Mouse (Mus musculus) neural tube, embryonic 13.5 days (tissue): ENCODE measurements around the gene Sell. TPM values are rescaled to one million over a fixed set of nuclear protein-coding genes. Genes with fewer than 3 reads are reported as not detected.
"Not testable (repeated sequence)": the region's sequence is repeated elsewhere in the genome, so short reads cannot be mapped to it uniquely, and the experiment has no call there.

Experiments used
- ATAC-seq: fragments of 200-750 bp; cut with Nextera tagmentation; 2 replicates; pipeline ENCODE4 v1.8.0; 2017; ENCODE audit warnings: low read depth, mild to moderate bottlenecking, moderate TSS enrichment, moderate library complexity
- H3K27ac ChIP-seq: fragments of 300-500 bp; sonication (generic); replicated peaks from 2 replicates; pipeline ENCODE4 v1.5.1; 2015; ENCODE audit warnings: moderate library complexity, mild to moderate bottlenecking, inconsistent platforms
- H3K27me3 ChIP-seq: fragments of 300-500 bp; sonication (generic); 2 replicates; pipeline ENCODE4 v1.6.1; 2015; ENCODE audit warnings: mild to moderate bottlenecking, inconsistent platforms
- H3K36me3 ChIP-seq: fragments of 300-500 bp; sonication (generic); 2 replicates; pipeline ENCODE4 v1.6.1; 2015; ENCODE audit warnings: mild to moderate bottlenecking, inconsistent platforms
- H3K4me1 ChIP-seq: fragments of 300-500 bp; sonication (generic); replicated peaks from 2 replicates; pipeline ENCODE4 v1.6.1; 2015; ENCODE audit warnings: inconsistent platforms
- H3K4me2 ChIP-seq: fragments of 300-500 bp; sonication (generic); 2 replicates; pipeline ENCODE4 v1.6.1; 2015; ENCODE audit warnings: inconsistent platforms, mild to moderate bottlenecking, moderate library complexity
- H3K4me3 ChIP-seq: fragments of 300-500 bp; sonication (generic); 2 replicates; pipeline ENCODE4 v1.5.1; 2015; ENCODE audit warnings: mild to moderate bottlenecking, inconsistent platforms
- H3K9ac ChIP-seq: fragments of 300-500 bp; sonication (generic); 2 replicates; pipeline ENCODE4 v1.6.1; 2015; ENCODE audit warnings: moderate library complexity, mild to moderate bottlenecking, inconsistent platforms
- H3K9me3 ChIP-seq: fragments of 300-500 bp; sonication (generic); 2 replicates; pipeline ENCODE4 v1.6.1; 2016; ENCODE audit warnings: inconsistent platforms
- WGBS: fragments of 180-500 bp; shearing (Covaris S2); methylation state at CpG from one replicate; pipeline ENCODE4 v1.1.7; 2015; 5-methylcytosine and 5-hydroxymethylcytosine counted together
- polyA plus RNA-seq: library from polyadenylated mRNA; unstranded; fragments of >200 nt; fragmentation: Nextera tagmentation; extraction: Ambion mirVana; gene quantifications from 2 replicates; pipeline ENCODE4 v1.2.1, GENCODE M21; 2015

Gene Sell
- polyA plus RNA-seq = 0.17 and 0.36 TPM in 2 replicates

DNA sequence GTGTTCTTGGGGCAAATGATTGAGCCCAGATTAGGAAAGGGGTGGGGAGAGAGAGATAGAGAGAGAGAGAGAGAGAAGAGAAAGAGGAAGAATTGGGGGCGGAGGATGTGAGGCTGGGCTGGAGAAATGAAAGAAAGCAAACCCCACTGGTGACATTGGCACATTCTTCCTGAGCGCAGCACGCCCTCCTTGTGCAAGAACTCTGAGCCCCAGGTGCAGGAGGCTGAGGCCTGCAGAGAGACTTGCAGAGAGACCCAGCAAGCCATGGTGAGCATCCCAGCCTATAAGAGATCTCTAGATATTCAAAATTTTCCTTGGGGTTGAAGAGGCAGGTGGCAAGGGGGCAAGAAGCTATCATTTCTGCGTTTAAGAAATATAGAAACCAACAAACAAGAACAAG is at the start of gene Sell:
Sell (plus strand) TSS at position 58 of the 400 bp plus-strand sequence.
- H3K4me3 ChIP-seq = no peak within 1 kb of the TSS
- no peak within 1 kb of the TSS for H3K27ac ChIP-seq
- no peak within 1 kb of the TSS for H3K4me2 ChIP-seq
- no peaks in the 10 kb centered on the region for H3K9me3 ChIP-seq
- ATAC-seq = no peak
- H3K36me3 ChIP-seq = no peaks in the 10 kb centered on the region
- H3K9ac ChIP-seq = no peak within 1 kb of the TSS
- 80% methylated on average over 4 of the region's 4 CpGs for WGBS
- H3K27me3 ChIP-seq = no peaks in the 10 kb centered on the region
- no peaks in the 10 kb centered on the region for H3K4me1 ChIP-seq

DNA sequence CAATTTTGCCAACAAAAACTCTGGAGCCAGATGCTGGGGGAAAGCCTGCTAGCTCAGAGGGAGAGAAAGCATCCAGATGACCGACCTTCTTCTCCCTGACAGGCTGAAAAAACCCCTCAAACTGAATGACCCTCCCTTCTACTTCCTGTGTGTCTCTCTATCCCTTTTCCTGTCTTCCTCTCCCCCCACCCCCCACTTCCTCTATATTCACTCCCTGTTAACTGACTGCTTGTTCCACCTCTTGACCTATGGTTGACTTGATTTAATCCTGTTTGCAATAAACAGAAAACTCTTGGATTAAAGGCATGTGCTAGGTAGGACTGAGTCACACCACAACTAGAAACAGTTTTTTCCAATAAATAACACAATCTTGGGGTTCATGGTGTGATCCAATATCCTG is 47.2 kb upstream of the Sell start:
- WGBS = 70% methylated on average over 1 of the region's 1 CpGs
- Histone ChIP-seq H3K27ac (no peak overlapping the region), H3K9me3 (no peaks in the 10 kb centered on the region), H3K4me2 (no peak overlapping the region), H3K9ac (no peak overlapping the region), H3K27me3 (no peaks in the 10 kb centered on the region), H3K36me3 (no peaks in the 10 kb centered on the region), H3K4me3 (no peak overlapping the region), H3K4me1 (no peaks in the 10 kb centered on the region)
- ATAC-seq = no peak

DNA sequence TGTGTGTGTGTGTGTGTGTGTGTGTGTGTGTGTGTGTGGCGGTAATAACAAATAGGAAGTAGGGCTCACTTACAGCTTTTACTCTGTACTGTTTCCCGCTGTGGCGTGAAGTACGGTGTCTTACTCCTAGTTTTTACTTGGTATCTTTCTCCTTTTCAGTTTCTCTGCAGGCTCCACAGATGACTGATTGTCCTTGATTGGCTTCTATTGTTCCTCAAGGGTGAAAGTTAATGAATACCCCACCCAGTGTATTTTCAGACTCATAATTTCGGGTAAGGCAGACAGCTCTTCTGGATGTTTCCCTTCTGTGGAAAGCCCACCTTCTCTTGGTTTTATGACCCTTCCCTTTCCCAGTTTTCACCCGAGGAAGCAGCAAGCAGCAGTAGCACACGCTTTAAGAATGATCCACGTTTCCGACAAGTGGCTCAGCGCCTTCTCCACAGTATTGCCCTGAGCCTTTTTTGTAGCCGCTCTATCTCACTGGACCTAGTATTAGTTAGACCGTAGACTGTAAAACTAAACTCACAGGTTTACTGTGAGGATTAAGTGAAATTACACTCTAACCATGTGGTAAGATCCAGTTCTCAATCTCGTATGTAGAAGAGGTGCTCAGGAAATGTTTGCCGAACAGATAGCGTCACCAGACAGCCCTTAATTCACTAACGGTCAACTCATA is 43.4 kb upstream of the Sell start:
- no peaks in the 10 kb centered on the region for H3K4me1 ChIP-seq
- H3K9me3 ChIP-seq = no peaks in the 10 kb centered on the region
- no peaks in the 10 kb centered on the region for H3K27me3 ChIP-seq
- H3K4me2 ChIP-seq = no peak overlapping the region
- no peak overlapping the region for H3K27ac ChIP-seq
- no peak overlapping the region for H3K9ac ChIP-seq
- ATAC-seq = no peak
- H3K4me3 ChIP-seq = no peak overlapping the region
- 75% methylated on average over 16 of the region's 16 CpGs for WGBS
- no peaks in the 10 kb centered on the region for H3K36me3 ChIP-seq

DNA sequence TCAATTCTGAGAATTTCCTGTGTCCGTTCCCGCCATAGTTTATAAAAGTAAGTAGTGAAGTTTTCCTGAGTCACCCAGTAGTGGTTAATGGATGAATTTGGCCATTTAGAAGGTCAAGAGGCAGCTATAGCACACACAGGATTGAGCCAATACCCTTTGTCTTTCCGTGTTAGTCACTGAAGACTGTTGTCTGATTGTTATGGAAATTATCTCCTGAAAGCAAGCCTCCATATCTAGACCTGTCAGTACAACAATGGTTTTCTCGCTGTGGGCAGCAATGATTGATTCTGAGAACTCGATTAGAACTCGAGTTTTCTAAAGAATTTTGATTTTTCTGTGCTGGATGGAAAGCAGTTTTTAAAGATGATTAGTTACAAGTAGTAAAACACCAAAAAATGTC is 42.0 kb upstream of the Sell start:
- no peak overlapping the region for H3K4me2 ChIP-seq
- 24% methylated on average over 6 of the region's 6 CpGs for WGBS

DNA sequence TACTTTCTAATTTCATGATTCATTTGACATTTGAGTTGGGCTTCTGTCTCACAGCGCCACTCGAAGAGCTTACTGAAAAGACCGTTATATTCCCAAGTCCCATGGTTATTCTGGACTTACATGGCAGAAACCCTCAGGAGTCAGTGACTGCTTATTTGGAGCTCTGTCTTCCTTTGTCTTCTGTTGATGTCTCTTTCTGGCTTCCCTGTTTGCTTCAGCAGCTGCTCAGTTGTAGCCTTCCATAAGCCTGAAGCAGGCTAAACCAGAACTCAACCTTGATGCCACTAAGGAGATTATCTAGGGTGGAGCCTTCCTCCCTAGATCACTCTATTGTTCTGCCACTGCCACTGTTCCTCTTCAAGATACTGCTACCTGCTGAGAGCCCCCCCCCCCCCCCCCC is 41.0 kb upstream of the Sell start:
- not testable (repeated sequence) for ATAC-seq, H3K27me3 ChIP-seq, H3K27ac ChIP-seq, H3K4me2 ChIP-seq, H3K9ac ChIP-seq, H3K4me3 ChIP-seq, H3K4me1 ChIP-seq, H3K36me3 ChIP-seq, H3K9me3 ChIP-seq
- 88% methylated on average over 3 of the region's 3 CpGs for WGBS

More for the DNA sequence above, 42.0 kb upstream of the Sell start:
- Histone ChIP-seq H3K9ac (no peak overlapping the region), H3K27ac (no peak overlapping the region), H3K9me3 (no peaks in the 10 kb centered on the region), H3K4me1 (no peaks in the 10 kb centered on the region), H3K4me3 (no peak overlapping the region), H3K27me3 (no peaks in the 10 kb centered on the region), H3K36me3 (no peaks in the 10 kb centered on the region)
- no peak for ATAC-seq

DNA sequence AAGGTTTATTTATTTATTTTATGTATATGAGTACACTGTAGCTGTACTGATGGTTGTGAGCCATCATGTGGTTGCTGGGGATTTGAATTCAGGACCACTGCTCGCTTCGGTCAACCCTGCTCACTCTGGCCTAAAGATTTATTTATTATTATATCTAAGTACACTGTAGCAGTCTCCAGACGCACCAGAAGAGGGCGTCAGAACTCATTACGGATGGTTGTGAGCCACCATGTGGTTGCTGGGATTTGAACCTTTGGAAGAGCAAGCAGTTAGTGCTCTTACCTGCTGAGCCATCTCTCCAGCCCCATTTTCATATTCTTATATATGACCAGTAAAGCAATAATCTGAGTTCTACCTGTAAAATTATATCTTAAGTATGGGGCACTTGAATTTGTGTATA is 39.7 kb upstream of the Sell start:
- H3K27ac ChIP-seq, H3K4me3 ChIP-seq, H3K27me3 ChIP-seq, H3K9ac ChIP-seq, H3K4me1 ChIP-seq, H3K9me3 ChIP-seq, H3K4me2 ChIP-seq, H3K36me3 ChIP-seq, ATAC-seq: not testable (repeated sequence)
- 81% methylated on average over 5 of the region's 5 CpGs for WGBS

DNA sequence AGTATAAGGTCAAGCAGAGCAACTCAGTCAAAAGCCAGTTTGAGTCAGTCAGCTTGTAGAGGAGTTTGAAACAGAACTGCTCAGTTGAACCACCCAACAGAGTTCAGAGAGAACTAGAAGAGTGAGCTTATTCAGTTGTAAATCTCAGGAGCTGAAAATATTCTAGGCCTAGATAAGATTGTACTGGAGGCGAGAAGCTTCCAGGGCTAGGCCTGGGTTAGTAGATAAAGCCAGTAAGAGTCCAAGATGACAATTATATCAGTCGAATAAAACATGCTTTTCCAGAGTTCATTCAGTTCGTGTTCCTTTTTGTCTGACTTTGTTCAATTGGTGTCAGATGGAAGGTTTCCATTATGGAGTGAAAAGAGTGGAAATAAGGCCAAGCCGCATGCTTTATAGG is 36.1 kb upstream of the Sell start:
- no peaks in the 10 kb centered on the region for H3K27me3 ChIP-seq
- WGBS = 89% methylated on average over 4 of the region's 4 CpGs
- H3K9ac ChIP-seq = no peak overlapping the region

DNA sequence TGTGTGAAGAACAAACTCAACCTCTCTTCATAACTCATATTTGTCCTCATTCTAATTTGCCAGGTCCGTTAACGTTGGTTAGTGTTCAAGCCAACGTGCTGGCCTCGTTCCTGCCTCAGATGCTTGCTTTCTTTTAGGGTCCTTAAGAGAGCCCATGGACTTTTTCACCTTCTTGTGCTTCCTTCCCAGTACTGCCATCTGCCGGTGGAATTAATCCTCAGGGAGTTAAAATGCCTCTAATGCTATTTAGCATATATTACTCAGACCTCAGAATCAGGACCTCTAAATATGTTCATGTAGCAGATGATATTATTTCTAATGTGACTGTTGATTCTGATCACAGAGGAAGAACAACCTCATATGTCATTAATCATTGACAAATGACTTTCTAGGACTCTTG is 34.4 kb upstream of the Sell start:
- no peak overlapping the region for H3K27ac ChIP-seq

More for the DNA sequence above, 36.1 kb upstream of the Sell start:
- H3K4me1 ChIP-seq = no peaks in the 10 kb centered on the region
- no peaks in the 10 kb centered on the region for H3K36me3 ChIP-seq
- no peak overlapping the region for H3K4me2 ChIP-seq
- ATAC-seq = no peak
- H3K9me3 ChIP-seq = no peaks in the 10 kb centered on the region
- H3K27ac ChIP-seq = no peak overlapping the region
- no peak overlapping the region for H3K4me3 ChIP-seq

DNA sequence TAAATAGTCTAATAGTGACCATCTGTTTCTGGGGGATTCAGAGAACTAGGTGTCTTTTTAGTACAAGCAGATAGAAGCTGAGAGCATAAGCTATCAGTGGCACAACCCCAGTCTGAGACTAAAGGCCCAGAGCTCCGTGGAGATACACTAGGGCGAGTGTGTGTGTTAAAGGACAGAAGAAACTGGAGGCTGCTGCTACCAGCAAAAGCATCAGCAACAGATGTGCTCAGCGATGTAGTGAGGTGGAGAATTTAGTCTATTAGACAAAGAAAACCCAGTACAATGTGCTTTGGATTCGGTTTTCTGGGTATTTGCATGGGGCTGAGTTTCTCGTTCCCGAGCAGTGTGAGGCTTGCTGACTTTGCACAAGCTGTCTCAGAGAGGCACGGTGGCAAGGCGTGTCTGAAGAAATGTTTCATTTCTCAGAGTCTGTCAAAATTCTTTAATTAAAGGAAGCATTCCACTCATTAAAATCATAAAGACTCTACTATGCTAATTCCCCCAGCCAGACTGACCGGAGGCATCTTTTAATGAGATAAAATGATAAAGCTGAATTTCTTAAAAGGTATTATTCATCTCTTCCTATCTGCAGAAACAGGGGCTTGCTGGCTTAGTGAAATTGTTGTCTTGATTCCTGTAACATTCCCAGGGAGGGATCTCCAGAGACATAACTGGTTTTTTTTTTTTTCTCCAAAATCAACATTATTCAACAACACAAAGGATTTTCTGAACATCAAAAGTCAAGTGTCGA is 21.2 kb upstream of the Sell start:
- Histone ChIP-seq H3K4me1 (no peaks in the 10 kb centered on the region), H3K27ac (no peak overlapping the region), H3K4me3 (no peak overlapping the region), H3K4me2 (no peak overlapping the region), H3K9me3 (no peaks in the 10 kb centered on the region), H3K27me3 (no peaks in the 10 kb centered on the region), H3K9ac (no peak overlapping the region), H3K36me3 (no peaks in the 10 kb centered on the region)
- 83% methylated on average over 10 of the region's 10 CpGs for WGBS
- ATAC-seq = no peak

More for the DNA sequence above, 34.4 kb upstream of the Sell start:
- no peak for ATAC-seq
- no peaks in the 10 kb centered on the region for H3K9me3 ChIP-seq
- no peak overlapping the region for H3K9ac ChIP-seq
- H3K36me3 ChIP-seq = no peaks in the 10 kb centered on the region
- no peak overlapping the region for H3K4me3 ChIP-seq
- no peaks in the 10 kb centered on the region for H3K27me3 ChIP-seq
- H3K4me1 ChIP-seq = no peaks in the 10 kb centered on the region
- 52% methylated on average over 5 of the region's 5 CpGs for WGBS
- H3K4me2 ChIP-seq = no peak overlapping the region

DNA sequence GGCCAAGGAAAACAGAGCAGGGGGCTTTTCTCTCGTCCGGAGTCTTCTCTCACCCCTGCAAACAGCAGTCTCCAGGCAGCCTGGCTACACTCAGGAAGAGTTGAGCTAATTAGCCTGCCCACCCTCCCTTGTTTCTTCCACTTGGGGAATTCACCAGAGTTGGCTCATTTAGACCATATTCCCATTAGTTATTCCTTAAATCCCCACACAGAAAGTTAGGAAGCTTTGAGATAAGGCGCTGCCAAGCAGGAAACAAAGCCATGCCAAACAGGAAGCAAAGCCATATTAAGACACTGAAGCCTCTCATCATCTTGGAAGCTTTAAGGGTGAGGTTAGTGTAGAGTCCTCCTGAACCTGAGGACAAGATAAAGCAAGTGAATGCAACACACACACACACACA is 18.2 kb upstream of the Sell start:
- WGBS = 72% methylated on average over 3 of the region's 3 CpGs
- Histone ChIP-seq H3K9ac (no peak overlapping the region), H3K4me1 (no peaks in the 10 kb centered on the region), H3K36me3 (no peaks in the 10 kb centered on the region), H3K27ac (no peak overlapping the region), H3K4me2 (no peak overlapping the region), H3K9me3 (no peaks in the 10 kb centered on the region), H3K4me3 (no peak overlapping the region), H3K27me3 (no peaks in the 10 kb centered on the region)
- no peak for ATAC-seq

DNA sequence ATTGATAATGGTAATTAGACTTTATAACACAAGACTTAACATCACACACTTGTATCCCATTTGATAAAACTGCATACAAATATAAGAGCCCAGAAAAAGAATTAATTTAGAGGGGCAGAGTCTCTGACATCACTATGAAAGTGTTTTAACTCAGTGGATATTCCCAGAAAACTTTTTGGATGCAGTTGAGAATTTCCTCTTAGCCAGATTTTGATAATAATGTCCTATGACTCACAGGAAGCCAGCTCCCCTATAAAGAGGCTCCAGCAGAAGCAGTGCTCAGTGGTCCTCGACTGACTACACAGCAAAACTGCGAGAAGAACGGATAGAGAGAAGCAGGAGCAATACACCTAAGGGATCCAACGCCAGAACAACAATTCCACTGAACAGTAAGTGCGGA is 13.8 kb upstream of the Sell start, which contains the start of gene Sele:
Sele (plus strand) TSS at position 301 of the 400 bp plus-strand sequence.
- no peak within 1 kb of the TSS for H3K27ac ChIP-seq
- ATAC-seq = no peak
- H3K9ac ChIP-seq = no peak within 1 kb of the TSS
- H3K27me3 ChIP-seq = no peaks in the 10 kb centered on the region
- H3K9me3 ChIP-seq = no peaks in the 10 kb centered on the region
- no peaks in the 10 kb centered on the region for H3K36me3 ChIP-seq
- H3K4me3 ChIP-seq = no peak within 1 kb of the TSS
- H3K4me1 ChIP-seq = no peaks in the 10 kb centered on the region
- WGBS = 81% methylated on average over 5 of the region's 5 CpGs
- no peak within 1 kb of the TSS for H3K4me2 ChIP-seq

DNA sequence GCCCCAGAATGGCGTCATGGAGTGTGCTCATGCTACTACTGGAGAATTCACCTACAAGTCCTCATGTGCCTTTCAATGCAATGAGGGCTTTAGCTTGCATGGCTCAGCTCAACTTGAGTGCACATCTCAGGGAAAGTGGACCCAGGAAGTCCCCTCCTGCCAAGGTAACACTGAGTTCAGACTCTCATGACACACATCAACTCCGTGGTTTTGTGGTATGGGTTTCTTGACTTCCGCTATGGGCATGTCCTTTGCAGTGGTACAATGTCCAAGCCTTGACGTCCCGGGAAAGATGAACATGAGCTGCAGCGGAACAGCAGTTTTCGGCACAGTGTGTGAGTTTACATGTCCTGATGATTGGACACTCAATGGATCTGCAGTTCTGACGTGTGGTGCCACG is 8.2 kb upstream of the Sell start:
- ATAC-seq = no peak

More for the DNA sequence above, 8.2 kb upstream of the Sell start:
- no peak overlapping the region for H3K27ac ChIP-seq
- no peak overlapping the region for H3K4me2 ChIP-seq
- H3K27me3 ChIP-seq = no peaks in the 10 kb centered on the region
- no peaks in the 10 kb centered on the region for H3K9me3 ChIP-seq
- no peak overlapping the region for H3K4me3 ChIP-seq
- WGBS = 94% methylated on average over 9 of the region's 9 CpGs
- no peak overlapping the region for H3K9ac ChIP-seq
- H3K4me1 ChIP-seq = no peaks in the 10 kb centered on the region
- H3K36me3 ChIP-seq = no peaks in the 10 kb centered on the region
